Mouse (Mus musculus): ENCODE measurements around the gene Crybg1. TPM values are rescaled to one million over a fixed set of nuclear protein-coding genes. Genes with fewer than 3 reads are reported as not detected.
A peak's percentile ranks its signal among the peaks of the same experiment; 100 is the strongest.
"Not testable (repeated sequence)": the region's sequence is repeated elsewhere in the genome, so short reads cannot be mapped to it uniquely, and the experiment has no call there.

Crybg1 gene
- polyA plus RNA-seq, 1 experiment from 2014 or later, result 0.31 TPM

- Histone ChIP-seq H3K4me1 (replicated peaks; ENCODE audit: control insufficient read depth, insufficient read depth, low read length) (no peaks in the 10 kb centered on the region), H3K36me3 (ENCODE audit: control insufficient read depth, insufficient read depth, low read length) (no peaks in the 10 kb centered on the region), H3K9me3 (ENCODE audit: control insufficient read depth, low read length) (no peaks in the 10 kb centered on the region), H3K4me2 (replicated peaks; ENCODE audit: low read depth, low read length) (no peak overlapping the region), H3K9ac (ENCODE audit: low read depth, low read length) (no peak overlapping the region), H3K27me3 (ENCODE audit: control insufficient read depth, insufficient read depth, low read length) (no peaks in the 10 kb centered on the region), H3K4me3 (ENCODE audit: low read depth, low read length) (no peak overlapping the region), H3K27ac (ENCODE audit: low read depth, low read length) (no peak overlapping the region)
- ATAC-seq (ENCODE audit: low FRiP score), result no peak
- 80% methylated on average over 6 of the region's 6 CpGs for WGBS
- no peak for DNase-seq (ENCODE audit: low spot score)
Measured at GRCm38 (mm10) chr10:43939136-43939662, 209.5 kb downstream of the Crybg1 start.

GRCm38 (mm10) chr10:43928596-43928995, 220.1 kb downstream of the Crybg1 start:
- DNase-seq (ENCODE audit: low spot score) (no peak), ATAC-seq (ENCODE audit: low FRiP score) (no peak)
- no peaks in the 10 kb centered on the region for H3K4me1 ChIP-seq (replicated peaks; ENCODE audit: control insufficient read depth, insufficient read depth, low read length)
- H3K9me3 ChIP-seq (ENCODE audit: control insufficient read depth, low read length), result no peaks in the 10 kb centered on the region
- H3K4me3 ChIP-seq (ENCODE audit: low read depth, low read length), result no peak overlapping the region
- 76% methylated on average over 5 of the region's 5 CpGs for WGBS
- no peaks in the 10 kb centered on the region for H3K27me3 ChIP-seq (ENCODE audit: control insufficient read depth, insufficient read depth, low read length)
- H3K4me2 ChIP-seq (replicated peaks; ENCODE audit: low read depth, low read length), result no peak overlapping the region
- H3K9ac ChIP-seq (ENCODE audit: low read depth, low read length), result no peak overlapping the region
- 0 out of 2 replicates have a peak, but pooled peaks cover 2% of the 10 kb centered on the region for H3K36me3 ChIP-seq (ENCODE audit: control insufficient read depth, insufficient read depth, low read length)
- no peak overlapping the region for H3K27ac ChIP-seq (ENCODE audit: low read depth, low read length)

GRCm38 (mm10) chr10:43927736-43928135, 220.9 kb downstream of the Crybg1 start:
- H3K9me3 ChIP-seq (ENCODE audit: control insufficient read depth, low read length), result no peaks in the 10 kb centered on the region
- no peak for ATAC-seq (ENCODE audit: low FRiP score)
- no peaks in the 10 kb centered on the region for H3K4me1 ChIP-seq (replicated peaks; ENCODE audit: control insufficient read depth, insufficient read depth, low read length)
- WGBS, result 85% methylated on average over 8 of the region's 8 CpGs
- H3K27me3 ChIP-seq (ENCODE audit: control insufficient read depth, insufficient read depth, low read length), result no peaks in the 10 kb centered on the region
- no peak overlapping the region for H3K9ac ChIP-seq (ENCODE audit: low read depth, low read length)
- H3K4me3 ChIP-seq (ENCODE audit: low read depth, low read length), result no peak overlapping the region
- no peak overlapping the region for H3K4me2 ChIP-seq (replicated peaks; ENCODE audit: low read depth, low read length)
- 0 out of 2 replicates have a peak, but pooled peaks cover 2% of the 10 kb centered on the region for H3K36me3 ChIP-seq (ENCODE audit: control insufficient read depth, insufficient read depth, low read length)
- no peak for DNase-seq (ENCODE audit: low spot score)
- H3K27ac ChIP-seq (ENCODE audit: low read depth, low read length), result no peak overlapping the region

GRCm38 (mm10) chr10:43925776-43926175, 222.9 kb downstream of the Crybg1 start:
- H3K27me3 ChIP-seq (ENCODE audit: control insufficient read depth, insufficient read depth, low read length); ATAC-seq (ENCODE audit: low FRiP score); H3K4me1 ChIP-seq (replicated peaks; ENCODE audit: control insufficient read depth, insufficient read depth, low read length); H3K9me3 ChIP-seq (ENCODE audit: control insufficient read depth, low read length); H3K36me3 ChIP-seq (ENCODE audit: control insufficient read depth, insufficient read depth, low read length); H3K27ac ChIP-seq (ENCODE audit: low read depth, low read length); DNase-seq (ENCODE audit: low spot score); H3K9ac ChIP-seq (ENCODE audit: low read depth, low read length); H3K4me3 ChIP-seq (ENCODE audit: low read depth, low read length); H3K4me2 ChIP-seq (replicated peaks; ENCODE audit: low read depth, low read length): not testable (repeated sequence)
- WGBS, result 85% methylated on average over 8 of the region's 9 CpGs

GRCm38 (mm10) chr10:43923096-43923495, 225.6 kb downstream of the Crybg1 start:
- no peak for ATAC-seq (ENCODE audit: low FRiP score)
- no peak for DNase-seq (ENCODE audit: low spot score)
- Histone ChIP-seq H3K9me3 (ENCODE audit: control insufficient read depth, low read length) (no peaks in the 10 kb centered on the region), H3K27ac (ENCODE audit: low read depth, low read length) (no peak overlapping the region), H3K27me3 (ENCODE audit: control insufficient read depth, insufficient read depth, low read length) (no peaks in the 10 kb centered on the region), H3K4me1 (replicated peaks; ENCODE audit: control insufficient read depth, insufficient read depth, low read length) (no peaks in the 10 kb centered on the region), H3K9ac (ENCODE audit: low read depth, low read length) (no peak overlapping the region), H3K4me2 (replicated peaks; ENCODE audit: low read depth, low read length) (no peak overlapping the region), H3K36me3 (ENCODE audit: control insufficient read depth, insufficient read depth, low read length) (no peaks in the 10 kb centered on the region), H3K4me3 (ENCODE audit: low read depth, low read length) (no peak overlapping the region)
- WGBS, result 92% methylated on average over 3 of the region's 3 CpGs

GRCm38 (mm10) chr10:43918696-43919608, 229.7 kb downstream of the Crybg1 start:
- H3K9ac ChIP-seq (ENCODE audit: low read depth, low read length), result no peak overlapping the region
- DNase-seq (ENCODE audit: low spot score), result peak; percentile 89
- no peak overlapping the region for H3K4me2 ChIP-seq (replicated peaks; ENCODE audit: low read depth, low read length)
- H3K36me3 ChIP-seq (ENCODE audit: control insufficient read depth, insufficient read depth, low read length), result no peaks in the 10 kb centered on the region
- no peak overlapping the region for H3K27ac ChIP-seq (ENCODE audit: low read depth, low read length)
- ATAC-seq (ENCODE audit: low FRiP score), result no peak
- no peaks in the 10 kb centered on the region for H3K4me1 ChIP-seq (replicated peaks; ENCODE audit: control insufficient read depth, insufficient read depth, low read length)
- no peaks in the 10 kb centered on the region for H3K27me3 ChIP-seq (ENCODE audit: control insufficient read depth, insufficient read depth, low read length)
- 41% methylated on average over 17 of the region's 17 CpGs for WGBS
- H3K9me3 ChIP-seq (ENCODE audit: control insufficient read depth, low read length), result no peaks in the 10 kb centered on the region
- H3K4me3 ChIP-seq (ENCODE audit: low read depth, low read length), result no peak overlapping the region

GRCm38 (mm10) chr10:43916737-43917136, 231.9 kb downstream of the Crybg1 start:
- no peaks in the 10 kb centered on the region for H3K9me3 ChIP-seq (ENCODE audit: control insufficient read depth, low read length)
- H3K9ac ChIP-seq (ENCODE audit: low read depth, low read length), result no peak overlapping the region
- DNase-seq (ENCODE audit: low spot score) (no peak), ATAC-seq (ENCODE audit: low FRiP score) (no peak)
- no peaks in the 10 kb centered on the region for H3K36me3 ChIP-seq (ENCODE audit: control insufficient read depth, insufficient read depth, low read length)
- no peak overlapping the region for H3K27ac ChIP-seq (ENCODE audit: low read depth, low read length)
- 84% methylated on average over 2 of the region's 2 CpGs for WGBS
- H3K4me2 ChIP-seq (replicated peaks; ENCODE audit: low read depth, low read length), result no peak overlapping the region
- no peak overlapping the region for H3K4me3 ChIP-seq (ENCODE audit: low read depth, low read length)
- no peaks in the 10 kb centered on the region for H3K4me1 ChIP-seq (replicated peaks; ENCODE audit: control insufficient read depth, insufficient read depth, low read length)
- H3K27me3 ChIP-seq (ENCODE audit: control insufficient read depth, insufficient read depth, low read length), result no peaks in the 10 kb centered on the region

GRCm38 (mm10) chr10:43916181-43916580, 232.5 kb downstream of the Crybg1 start:
- Histone ChIP-seq H3K4me3 (ENCODE audit: low read depth, low read length) (no peak overlapping the region), H3K36me3 (ENCODE audit: control insufficient read depth, insufficient read depth, low read length) (no peaks in the 10 kb centered on the region), H3K27ac (ENCODE audit: low read depth, low read length) (no peak overlapping the region), H3K9ac (ENCODE audit: low read depth, low read length) (no peak overlapping the region), H3K9me3 (ENCODE audit: control insufficient read depth, low read length) (no peaks in the 10 kb centered on the region), H3K4me1 (replicated peaks; ENCODE audit: control insufficient read depth, insufficient read depth, low read length) (no peaks in the 10 kb centered on the region), H3K27me3 (ENCODE audit: control insufficient read depth, insufficient read depth, low read length) (no peaks in the 10 kb centered on the region), H3K4me2 (replicated peaks; ENCODE audit: low read depth, low read length) (no peak overlapping the region)
- DNase-seq (ENCODE audit: low spot score) (no peak), ATAC-seq (ENCODE audit: low FRiP score) (no peak)
- WGBS, result 85% methylated on average over 12 of the region's 12 CpGs

GRCm38 (mm10) chr10:43912236-43912635, 236.4 kb downstream of the Crybg1 start:
- Histone ChIP-seq H3K4me3 (ENCODE audit: low read depth, low read length) (no peak overlapping the region), H3K4me1 (replicated peaks; ENCODE audit: control insufficient read depth, insufficient read depth, low read length) (no peaks in the 10 kb centered on the region)
- no peak for ATAC-seq (ENCODE audit: low FRiP score)

More at GRCm38 (mm10) chr10:43912236-43912635, 236.4 kb downstream of the Crybg1 start:
- DNase-seq (ENCODE audit: low spot score), result no peak
- H3K27ac ChIP-seq (ENCODE audit: low read depth, low read length), result no peak overlapping the region
- H3K9me3 ChIP-seq (ENCODE audit: control insufficient read depth, low read length), result no peaks in the 10 kb centered on the region
- 87% methylated on average over 3 of the region's 3 CpGs for WGBS
- H3K4me2 ChIP-seq (replicated peaks; ENCODE audit: low read depth, low read length), result no peak overlapping the region
- no peaks in the 10 kb centered on the region for H3K36me3 ChIP-seq (ENCODE audit: control insufficient read depth, insufficient read depth, low read length)
- H3K9ac ChIP-seq (ENCODE audit: low read depth, low read length), result no peak overlapping the region
- H3K27me3 ChIP-seq (ENCODE audit: control insufficient read depth, insufficient read depth, low read length), result no peaks in the 10 kb centered on the region

Measured in hindbrain, embryonic 11.5 days (tissue).